Mouse (Mus musculus) thymus, adult 2 months (tissue): ENCODE results near the gene Ctf1. TPM values are rescaled to one million over a fixed set of nuclear protein-coding genes. Genes with fewer than 3 reads are reported as not detected.
A peak's percentile ranks its signal among the peaks of the same experiment; 100 is the strongest.
"Not testable (repeated sequence)": the region's sequence is repeated elsewhere in the genome, so short reads cannot be mapped to it uniquely, and the experiment has no call there.

Source experiments
- DNase-seq: peaks from one replicate; pipeline ENCODE4 v3.0.0; 2021
- H3K27ac ChIP-seq: fragments of 200-500 bp; 2 replicates; pipeline ENCODE4 v1.5.1; 2012; ENCODE audit warnings: low read length, control low read depth; ENCODE audit not compliant: control insufficient read depth, insufficient read depth
- H3K27me3 ChIP-seq: fragments of 200-500 bp; 2 replicates; pipeline ENCODE4 v1.6.1; 2012; ENCODE audit warnings: mild to moderate bottlenecking, low read length, moderate library complexity, mixed read lengths; ENCODE audit not compliant: control insufficient read depth, insufficient read depth
- H3K36me3 ChIP-seq: fragments of 200-500 bp; 2 replicates; pipeline ENCODE4 v1.6.1; 2012; ENCODE audit warnings: mild to moderate bottlenecking, low read length, moderate library complexity; ENCODE audit not compliant: control insufficient read depth, insufficient read depth
- H3K4me1 ChIP-seq: fragments of 200-500 bp; replicated peaks from 2 replicates; pipeline ENCODE4 v1.6.1; 2012; ENCODE audit warnings: low read length; ENCODE audit not compliant: control insufficient read depth, insufficient read depth
- H3K4me3 ChIP-seq: fragments of 200-500 bp; 2 replicates; pipeline ENCODE4 v1.5.1; 2012; ENCODE audit warnings: mild to moderate bottlenecking, low read length, control low read depth, moderate library complexity; ENCODE audit not compliant: control insufficient read depth, insufficient read depth
- CTCF ChIP-seq: fragments of 200-500 bp; IDR thresholded peaks from 2 replicates; pipeline ENCODE4 v1.5.1; 2012; ENCODE audit warnings: mild to moderate bottlenecking, control low read depth, low read length, moderate library complexity, borderline replicate concordance; ENCODE audit not compliant: control insufficient read depth, poor library complexity, insufficient read depth; ENCODE audit errors: extremely low read depth
- POLR2A ChIP-seq: fragments of 200-500 bp; IDR thresholded peaks from 2 replicates; pipeline ENCODE4 v1.6.1; 2012; ENCODE audit warnings: mild to moderate bottlenecking, low read length, control low read depth, moderate library complexity; ENCODE audit not compliant: control insufficient read depth, poor library complexity, insufficient read depth; ENCODE audit errors: extremely low read depth
- WGBS: fragments of 180-500 bp; shearing (Covaris S2); methylation state at CpG from one replicate; pipeline ENCODE4 v1.1.7; 2018; 5-methylcytosine and 5-hydroxymethylcytosine counted together
- polyA plus RNA-seq: library from polyadenylated mRNA; depleted of rRNA; stranded (reverse); fragments of >200 nt; gene quantifications from 2 replicates; pipeline ENCODE4 v1.2.3, GENCODE M21; 2012

Ctf1 gene
- polyA plus RNA-seq, 1 experiment, result 15.8 TPM

GRCm38 (mm10) chr7:127716992-127717391 is 4.5 kb downstream of the Ctf1 start:
- H3K27ac ChIP-seq, result no peak overlapping the region
- peaks cover 17% of the 10 kb centered on the region for H3K4me1 ChIP-seq
- no peaks in the 10 kb centered on the region; the same call in 1 of the 2 replicates for H3K27me3 ChIP-seq
- TF ChIP-seq CTCF, result peak; percentile 92; the same call in 1 of the 2 replicates
- no peak for TF ChIP-seq POLR2A
- H3K36me3 ChIP-seq, result no peaks in the 10 kb centered on the region
- WGBS, result 4% methylated on average over 41 of the region's 41 CpGs
- H3K4me3 ChIP-seq, result peak overlapping the region; percentile 35
- DNase-seq, result peak; percentile 76

- Histone ChIP-seq H3K27ac (no peak overlapping the region), H3K36me3 (no peaks in the 10 kb centered on the region), H3K4me3 (no peak overlapping the region), H3K4me1 (peaks cover 6% of the 10 kb centered on the region; the same call in 1 of the 2 replicates), H3K27me3 (no peaks in the 10 kb centered on the region; the same call in 1 of the 2 replicates)
- 93% methylated on average over 6 of the region's 6 CpGs for WGBS
- no peak for DNase-seq
- TF ChIP-seq CTCF, result no peak
- no peak for TF ChIP-seq POLR2A
Observed at GRCm38 (mm10) chr7:127718339-127718738, 5.8 kb downstream of the Ctf1 start.

- H3K4me1 ChIP-seq, result peaks cover 6% of the 10 kb centered on the region; the same call in 1 of the 2 replicates
- no peaks in the 10 kb centered on the region for H3K36me3 ChIP-seq
- no peak overlapping the region for H3K27ac ChIP-seq
- H3K4me3 ChIP-seq, result no peak overlapping the region
- WGBS, result 93% methylated on average over 6 of the region's 6 CpGs
- TF ChIP-seq CTCF (no peak), POLR2A (no peak)
- no peaks in the 10 kb centered on the region; the same call in 1 of the 2 replicates for H3K27me3 ChIP-seq
- no peak for DNase-seq
Observed at GRCm38 (mm10) chr7:127719258-127719657, 6.7 kb downstream of the Ctf1 start.

- no peak overlapping the region for H3K4me3 ChIP-seq
- no peak overlapping the region for H3K27ac ChIP-seq
- no peak for TF ChIP-seq CTCF
- no peak for TF ChIP-seq POLR2A
- 94% methylated on average over 2 of the region's 2 CpGs for WGBS
- H3K27me3 ChIP-seq, result no peaks in the 10 kb centered on the region
- DNase-seq, result no peak
- no peaks in the 10 kb centered on the region for H3K36me3 ChIP-seq
- H3K4me1 ChIP-seq, result no peaks in the 10 kb centered on the region
Observed at GRCm38 (mm10) chr7:127725490-127725889, 13.0 kb downstream of the Ctf1 start.

GRCm38 (mm10) chr7:127725924-127726323 is 13.4 kb downstream of the Ctf1 start:
- Histone ChIP-seq H3K36me3 (no peaks in the 10 kb centered on the region), H3K27ac (no peak overlapping the region), H3K4me3 (no peak overlapping the region), H3K4me1 (no peaks in the 10 kb centered on the region), H3K27me3 (no peaks in the 10 kb centered on the region)
- no peak for DNase-seq
- 95% methylated on average over 6 of the region's 6 CpGs for WGBS
- TF ChIP-seq CTCF (no peak), POLR2A (no peak)

- DNase-seq, result no peak
- H3K27ac ChIP-seq, result no peak overlapping the region
- H3K36me3 ChIP-seq, result no peaks in the 10 kb centered on the region
- 78% methylated on average over 7 of the region's 7 CpGs for WGBS
- H3K4me3 ChIP-seq, result no peak overlapping the region
- TF ChIP-seq CTCF (no peak), POLR2A (no peak)
- H3K4me1 ChIP-seq, result no peaks in the 10 kb centered on the region
- H3K27me3 ChIP-seq, result no peaks in the 10 kb centered on the region
Observed at GRCm38 (mm10) chr7:127727898-127728297, 15.4 kb downstream of the Ctf1 start.

GRCm38 (mm10) chr7:127730170-127730569 is 17.6 kb downstream of the Ctf1 start:
- Histone ChIP-seq H3K36me3 (no peaks in the 10 kb centered on the region), H3K4me1 (no peaks in the 10 kb centered on the region), H3K27me3 (no peaks in the 10 kb centered on the region), H3K4me3 (no peak overlapping the region), H3K27ac (no peak overlapping the region)
- no peak for DNase-seq
- WGBS, result 87% methylated on average over 4 of the region's 4 CpGs
- TF ChIP-seq CTCF, result no peak
- no peak for TF ChIP-seq POLR2A

- DNase-seq, H3K27ac ChIP-seq, H3K27me3 ChIP-seq, H3K4me1 ChIP-seq, H3K4me3 ChIP-seq, H3K36me3 ChIP-seq: not testable (repeated sequence)
- 80% methylated on average over 1 of the region's 5 CpGs for WGBS
Observed at GRCm38 (mm10) chr7:127732066-127732465, 19.5 kb downstream of the Ctf1 start, which contains the start of gene Ctf2. Gene Ctf2 (minus strand): TSS chr7:127732166.
